Mouse (Mus musculus) MEL (cell line): ENCODE results near the gene Ext2. TPM values are rescaled to one million over a fixed set of nuclear protein-coding genes. Genes with fewer than 3 reads are reported as not detected.

Experiments
- DNase-seq: peaks from one replicate; pipeline ENCODE4 v3.0.0; 2011; ENCODE audit warnings: low read depth, low spot score
- H3K27ac ChIP-seq: 2 replicates; pipeline ENCODE4 v1.5.1; 2012; ENCODE audit warnings: low read depth, mild to moderate bottlenecking, control low read depth, low read length, moderate library complexity; ENCODE audit not compliant: control insufficient read depth
- H3K27me3 ChIP-seq, 2 experiments: fragments of 150-350 bp in 1 of 2; sonication (generic) in 1 of 2; 2 replicates each; pipeline ENCODE4 v1.6.1; 2012; ENCODE audit warnings: low read length in 2 of 2, mild to moderate bottlenecking in 2 of 2, improper control_type of control experiment in 1 of 2, moderate library complexity in 1 of 2; ENCODE audit not compliant: insufficient read depth in 2 of 2, control insufficient read depth in 1 of 2
- H3K36me3 ChIP-seq, 2 experiments: 2 replicates each; pipeline ENCODE4 v1.6.1; 2012 to 2014; ENCODE audit warnings: low read length in 2 of 2, improper control_type of control experiment in 1 of 2, inconsistent platforms in 1 of 2, mild to moderate bottlenecking in 1 of 2; ENCODE audit not compliant: insufficient read depth in 2 of 2, control insufficient read depth in 1 of 2
- H3K4me1 ChIP-seq, 2 experiments: fragments of 150-350 bp in 1 of 2; sonication (generic) in 1 of 2; 2 replicates each; pipeline ENCODE4 v1.6.1; 2012; ENCODE audit warnings: low read length in 2 of 2, improper control_type of control experiment in 1 of 2, mild to moderate bottlenecking in 1 of 2; ENCODE audit not compliant: insufficient read depth in 2 of 2, control insufficient read depth in 1 of 2
- H3K4me3 ChIP-seq, 2 experiments: fragments of 150-350 bp in 1 of 2; sonication (generic) in 1 of 2; 2 replicates each; pipeline ENCODE4 v1.5.1; 2012; ENCODE audit warnings: low read depth in 2 of 2, low read length in 2 of 2, mild to moderate bottlenecking in 2 of 2, moderate library complexity in 2 of 2, control low read depth in 1 of 2, improper control_type of control experiment in 1 of 2; ENCODE audit not compliant: control insufficient read depth in 1 of 2, insufficient read depth in 1 of 2
- H3K79me2 ChIP-seq: 2 replicates; pipeline ENCODE4 v1.6.1; 2012; ENCODE audit warnings: mild to moderate bottlenecking, low read length, moderate library complexity; ENCODE audit not compliant: control insufficient read depth, poor library complexity, insufficient read depth
- H3K9ac ChIP-seq: 2 replicates; pipeline ENCODE4 v1.6.1; 2012; ENCODE audit warnings: low read depth, mild to moderate bottlenecking, control low read depth, low read length, moderate library complexity; ENCODE audit not compliant: control insufficient read depth, poor library complexity, severe bottlenecking
- H3K9me3 ChIP-seq: fragments of 150-350 bp; sonication (generic); replicated peaks from 2 replicates; pipeline ENCODE4 v1.6.1; 2012; ENCODE audit warnings: mild to moderate bottlenecking, low read length, improper control_type of control experiment, moderate library complexity; ENCODE audit not compliant: insufficient read depth
- CHD2 ChIP-seq: IDR thresholded peaks from 2 replicates; pipeline ENCODE4 v1.6.1; 2011; ENCODE audit warnings: low read length, improper control_type of control experiment
- CTCF ChIP-seq, 3 experiments: IDR thresholded peaks in 2 of 3; conservative IDR thresholded peaks in 1 of 3; 2 replicates each; pipeline ENCODE4 v1.5.1; 2011 to 2012; ENCODE audit warnings: low read length in 3 of 3, low read depth in 2 of 3, mild to moderate bottlenecking in 2 of 3, improper control_type of control experiment in 1 of 3, inconsistent platforms in 1 of 3, mixed read lengths in 1 of 3, moderate library complexity in 1 of 3; ENCODE audit not compliant: control insufficient read depth in 1 of 3, insufficient read depth in 1 of 3, poor library complexity in 1 of 3, severe bottlenecking in 1 of 3
- E2F4 ChIP-seq: IDR thresholded peaks from 2 replicates; pipeline ENCODE4 v1.6.1; 2011; ENCODE audit warnings: low read depth, low read length, improper control_type of control experiment, borderline replicate concordance
- ELF1 ChIP-seq: IDR thresholded peaks from 2 replicates; pipeline ENCODE4 v1.6.1; 2014; ENCODE audit warnings: low read depth, mild to moderate bottlenecking, inconsistent platforms, low read length, improper control_type of control experiment, moderate library complexity
- ETS1 ChIP-seq: IDR thresholded peaks from 2 replicates; pipeline ENCODE4 v1.6.1; 2012; ENCODE audit warnings: low read depth, mild to moderate bottlenecking, inconsistent platforms, low read length, improper control_type of control experiment, moderate library complexity
- GATA1 ChIP-seq: IDR thresholded peaks from 2 replicates; pipeline ENCODE4 v1.6.1; 2011; ENCODE audit warnings: low read depth, low read length, improper control_type of control experiment
- JUND ChIP-seq: IDR thresholded peaks from 2 replicates; pipeline ENCODE4 v1.6.1; 2011; ENCODE audit warnings: low read depth, mild to moderate bottlenecking, improper control_type of control experiment, low read length
- KAT2A ChIP-seq: conservative IDR thresholded peaks from 2 replicates; pipeline ENCODE4 v1.6.1; 2012; ENCODE audit warnings: low read depth, low read length, improper control_type of control experiment, inconsistent platforms
- MAFK ChIP-seq: IDR thresholded peaks from 2 replicates; pipeline ENCODE4 v1.6.1; 2011; ENCODE audit warnings: low read depth, mild to moderate bottlenecking, low read length, improper control_type of control experiment, borderline replicate concordance
- MEF2A ChIP-seq: IDR thresholded peaks from 2 replicates; pipeline ENCODE4 v1.6.1; 2014; ENCODE audit warnings: low read depth, mild to moderate bottlenecking, inconsistent platforms, low read length, improper control_type of control experiment; ENCODE audit not compliant: poor library complexity, insufficient replicate concordance, severe bottlenecking; ENCODE audit errors: extremely low read depth
- MYC ChIP-seq: IDR thresholded peaks from 2 replicates; pipeline ENCODE4 v1.6.1; 2011; ENCODE audit warnings: low read depth, mild to moderate bottlenecking, low read length, improper control_type of control experiment, moderate library complexity
- NRF1 ChIP-seq: IDR thresholded peaks from 2 replicates; pipeline ENCODE4 v1.6.1; 2014; ENCODE audit warnings: low read depth, mild to moderate bottlenecking, inconsistent platforms, low read length, improper control_type of control experiment, moderate library complexity; ENCODE audit not compliant: poor library complexity, insufficient read depth, severe bottlenecking
- POLR2A ChIP-seq, 2 experiments: IDR thresholded peaks; 2 replicates each; pipeline ENCODE4 v1.6.1; 2011 to 2012; ENCODE audit warnings: low read length in 2 of 2, mild to moderate bottlenecking in 2 of 2, control low read depth in 1 of 2, improper control_type of control experiment in 1 of 2, low read depth in 1 of 2, moderate library complexity in 1 of 2; ENCODE audit not compliant: control insufficient read depth in 1 of 2, insufficient read depth in 1 of 2, poor library complexity in 1 of 2
- POLR2AphosphoS2 ChIP-seq: IDR thresholded peaks from 2 replicates; pipeline ENCODE4 v1.6.1; 2011; ENCODE audit warnings: low read length, improper control_type of control experiment
- RCOR1 ChIP-seq: IDR thresholded peaks from 2 replicates; pipeline ENCODE4 v1.6.1; 2012; ENCODE audit warnings: low read depth, mild to moderate bottlenecking, inconsistent platforms, low read length, improper control_type of control experiment
- SIN3A ChIP-seq: IDR thresholded peaks from 2 replicates; pipeline ENCODE4 v1.6.1; 2012; ENCODE audit warnings: low read length, improper control_type of control experiment, inconsistent platforms
- SMC3 ChIP-seq: IDR thresholded peaks from 2 replicates; pipeline ENCODE4 v1.6.1; 2011; ENCODE audit warnings: low read depth, low read length, improper control_type of control experiment
- UBTF ChIP-seq: IDR thresholded peaks from 2 replicates; pipeline ENCODE4 v1.6.1; 2012; ENCODE audit warnings: low read depth, mild to moderate bottlenecking, inconsistent platforms, low read length, improper control_type of control experiment, moderate library complexity, borderline replicate concordance; ENCODE audit not compliant: insufficient read depth
- USF1 ChIP-seq: IDR thresholded peaks from 2 replicates; pipeline ENCODE4 v1.6.1; 2014; ENCODE audit warnings: low read depth, mild to moderate bottlenecking, inconsistent platforms, low read length, improper control_type of control experiment, moderate library complexity
- ZKSCAN1 ChIP-seq: IDR thresholded peaks from 2 replicates; pipeline ENCODE4 v1.6.1; 2012; ENCODE audit warnings: low read depth, mild to moderate bottlenecking, inconsistent platforms, low read length, improper control_type of control experiment, moderate library complexity
- ZMIZ1 ChIP-seq: IDR thresholded peaks from 2 replicates; pipeline ENCODE4 v1.6.1; 2012; ENCODE audit warnings: low read depth, mild to moderate bottlenecking, inconsistent platforms, low read length, improper control_type of control experiment, moderate library complexity
- polyA plus RNA-seq, 2 experiments: library from polyadenylated mRNA; stranded (reverse) in 1 of 2; unstranded in 1 of 2; fragments of >175 nt in 1 of 2; fragments of >200 nt in 1 of 2; gene quantifications; 2 replicates each; pipeline versions ENCODE4 v1.2.1 to v1.2.4; 2012; ENCODE audit warnings: low replicate concordance in 2 of 2, low read depth in 1 of 2; ENCODE audit not compliant: insufficient read length in 2 of 2, insufficient read depth in 1 of 2, missing spikeins in 1 of 2
- total RNA-seq: library from RNA; depleted of rRNA; stranded (reverse); fragments of 300-350 nt; gene quantifications from 2 replicates; pipeline ENCODE4 v1.2.3, GENCODE M21; 2012

Gene Ext2
- total and polyA plus RNA-seq, 3 experiments: 33.7 to 66.8 TPM; not detected in 1

DNA sequence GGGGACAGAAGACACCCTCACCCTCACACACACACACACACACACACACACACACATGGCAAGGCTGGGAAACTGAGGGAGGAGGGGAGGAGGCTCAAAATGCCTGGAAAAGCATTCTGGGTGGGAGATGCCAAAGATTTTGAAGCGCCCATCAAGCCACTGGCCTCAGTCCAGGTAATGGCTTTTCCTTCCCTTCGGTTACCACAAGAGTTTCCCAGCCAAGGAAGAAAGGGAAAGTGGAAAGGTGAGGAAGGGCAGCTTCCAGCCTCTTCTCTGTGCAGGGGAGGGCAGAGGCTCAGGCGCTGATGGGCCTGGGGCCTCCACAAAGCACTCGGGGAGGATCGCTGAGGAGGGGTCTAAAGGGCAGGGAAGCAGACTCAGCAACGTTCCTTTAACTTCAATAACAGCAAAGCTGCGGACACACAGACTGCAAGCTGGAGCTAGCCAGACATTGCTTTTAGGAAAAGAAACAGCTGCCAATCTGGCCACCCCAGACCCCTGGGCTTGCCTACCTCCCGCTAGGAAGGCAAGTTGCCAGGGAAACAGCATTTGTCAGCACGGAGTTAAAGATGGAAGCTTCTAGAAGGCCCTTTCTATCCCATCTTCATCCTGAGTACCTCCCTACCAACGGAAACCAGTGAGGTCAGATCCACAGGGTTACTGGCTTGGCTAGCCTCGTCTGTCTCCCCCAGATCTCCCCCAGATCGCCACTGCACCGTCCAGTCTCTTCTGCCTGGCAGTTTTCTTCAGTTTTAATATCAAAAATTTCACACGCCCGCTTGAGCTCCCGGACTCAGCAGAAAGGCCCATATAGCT lies 43.1 kb downstream of the Ext2 start:
- no peak overlapping the region for H3K4me3 ChIP-seq
- no peaks in the 10 kb centered on the region for H3K9me3 ChIP-seq
- H3K36me3 ChIP-seq: peaks cover 0 to 2% of the 10 kb centered on the region in 2 experiments; a peak in 1 of 4 replicates
- no peak for TF ChIP-seq E2F4
- TF ChIP-seq SIN3A: no peak
- TF ChIP-seq ELF1: no peak
- TF ChIP-seq, all 39 proteins: peak for 0
- no peak overlapping the region for H3K9ac ChIP-seq
- DNase-seq: no peak
- H3K79me2 ChIP-seq: no peaks in the 10 kb centered on the region
- H3K27ac ChIP-seq: no peak overlapping the region
- H3K27me3 ChIP-seq: no peaks in the 10 kb centered on the region
- H3K4me1 ChIP-seq: no peaks in the 10 kb centered on the region

DNA sequence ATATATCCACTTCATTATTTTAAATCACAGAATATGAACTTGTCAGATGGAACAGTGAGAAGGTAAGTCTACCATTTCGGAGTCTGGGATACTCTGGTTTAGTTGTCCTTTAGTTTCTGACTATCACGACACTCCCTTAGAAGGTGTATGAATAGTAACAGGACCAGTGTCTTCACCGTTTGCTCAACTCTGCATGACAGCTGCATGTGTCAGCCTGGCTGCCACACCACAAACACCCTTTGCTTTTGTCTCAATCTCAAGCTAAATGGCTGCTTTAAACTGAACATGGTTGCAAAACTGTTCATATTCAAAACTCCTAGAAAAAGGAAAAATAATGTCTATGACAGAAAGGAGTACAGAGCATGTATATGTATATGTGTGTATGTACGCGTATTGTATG lies 43.8 kb downstream of the Ext2 start:
- H3K4me3 ChIP-seq: no peak overlapping the region
- peaks cover 0 to 2% of the 10 kb centered on the region in 2 experiments; a peak in 1 of 4 replicates for H3K36me3 ChIP-seq
- H3K4me1 ChIP-seq: no peaks in the 10 kb centered on the region
- no peaks in the 10 kb centered on the region for H3K79me2 ChIP-seq
- no peak overlapping the region for H3K9ac ChIP-seq
- no peaks in the 10 kb centered on the region for H3K9me3 ChIP-seq
- TF ChIP-seq ZKSCAN1 (no peak), CTCF (IDR thresholded peaks at IDR 0.05 in 2 of 3, conservative IDR thresholded peaks at IDR 0.05 in 1 of 3; ENCODE audit: control insufficient read depth in 1 of 3, insufficient read depth in 1 of 3, low read depth in 2 of 3, low read length in 3 of 3, poor library complexity in 1 of 3, severe bottlenecking in 1 of 3) (no peak), NRF1 (no peak)
- H3K27ac ChIP-seq: no peak overlapping the region
- DNase-seq: no peak
- no peaks in the 10 kb centered on the region for H3K27me3 ChIP-seq

DNA sequence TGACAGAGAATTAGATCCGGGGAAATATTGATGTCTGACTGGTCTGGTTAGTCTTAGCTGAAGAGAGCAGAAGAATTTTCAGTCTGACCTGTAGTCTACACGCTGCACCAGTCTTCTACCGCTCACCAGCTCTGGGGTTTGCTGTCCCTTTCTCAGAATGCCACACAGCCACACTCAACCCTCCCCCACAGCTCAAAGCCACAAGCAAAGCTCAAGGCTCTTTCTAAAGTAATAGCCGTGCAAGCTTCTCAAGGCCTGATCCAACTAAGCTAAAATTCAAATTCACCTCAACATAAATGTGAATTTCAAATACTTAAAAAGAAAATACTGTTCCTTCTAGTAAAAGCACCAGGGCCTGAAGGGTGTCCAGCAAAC lies 45.3 kb downstream of the Ext2 start:
- TF ChIP-seq JUND: no peak
- TF ChIP-seq CHD2: no peak
- no peak for TF ChIP-seq ETS1
- no peak for TF ChIP-seq GATA1
- no peak for TF ChIP-seq MYC
- no peak for TF ChIP-seq UBTF
- TF ChIP-seq ZMIZ1: no peak
- TF ChIP-seq USF1: no peak
- TF ChIP-seq SMC3: no peak
- no peak for TF ChIP-seq KAT2A
- no peak for TF ChIP-seq MAFK
- no peak for TF ChIP-seq NRF1
- no peak for TF ChIP-seq SIN3A
- TF ChIP-seq MEF2A: no peak
- no peak for TF ChIP-seq ELF1
- TF ChIP-seq POLR2AphosphoS2: no peak
- no peak for TF ChIP-seq RCOR1
- no peak for TF ChIP-seq POLR2A (IDR thresholded peaks at IDR 0.05; ENCODE audit: control insufficient read depth in 1 of 2, insufficient read depth in 1 of 2, low read depth in 1 of 2, low read length in 2 of 2, poor library complexity in 1 of 2)
- no peak for TF ChIP-seq ZKSCAN1
- no peak overlapping the region for H3K4me3 ChIP-seq
- H3K36me3 ChIP-seq: no peaks in the 10 kb centered on the region; a peak in 1 of 4 replicates
- H3K9ac ChIP-seq: no peak overlapping the region
- H3K27ac ChIP-seq: no peak overlapping the region
- no peaks in the 10 kb centered on the region for H3K9me3 ChIP-seq
- H3K4me1 ChIP-seq: no peaks in the 10 kb centered on the region
- no peaks in the 10 kb centered on the region for H3K79me2 ChIP-seq
- no peak for DNase-seq
- no peaks in the 10 kb centered on the region for H3K27me3 ChIP-seq
